Mouse (Mus musculus) right cerebral cortex, postnatal 14 days (tissue): Measurements from ENCODE around the gene Dio1.

Source experiments
- DNase-seq: peaks from one replicate; pipeline ENCODE4 v3.0.0; 2022

Dio1 gene

GRCm38 (mm10) chr4:107306966-107307365 is at the start of gene Dio1:
TSS of gene Dio1 (minus strand) at chr4:107307169.
- DNase-seq, result no peak

GRCm38 (mm10) chr4:107354543-107354942 is 47.6 kb upstream of the Dio1 start:
- DNase-seq, result no peak

GRCm38 (mm10) chr4:107354126-107354525 is 47.2 kb upstream of the Dio1 start:
- no peak for DNase-seq

- no peak for DNase-seq
Measured at GRCm38 (mm10) chr4:107353612-107354011, 46.6 kb upstream of the Dio1 start.

GRCm38 (mm10) chr4:107351368-107351767 is 44.4 kb upstream of the Dio1 start:
- DNase-seq, result no peak

GRCm38 (mm10) chr4:107349311-107350008 is 42.5 kb upstream of the Dio1 start:
- peak; percentile 37 for DNase-seq

- DNase-seq, result no peak
Measured at GRCm38 (mm10) chr4:107348529-107349310, 41.8 kb upstream of the Dio1 start.

GRCm38 (mm10) chr4:107347221-107347620 is 40.3 kb upstream of the Dio1 start:
- DNase-seq, result no peak

GRCm38 (mm10) chr4:107344612-107345011 is 37.6 kb upstream of the Dio1 start:
- no peak for DNase-seq

- DNase-seq, result no peak
Measured at GRCm38 (mm10) chr4:107341354-107341753, 34.4 kb upstream of the Dio1 start.

GRCm38 (mm10) chr4:107337455-107337854 is 30.5 kb upstream of the Dio1 start:
- no peak for DNase-seq

- no peak for DNase-seq
Measured at GRCm38 (mm10) chr4:107336356-107336755, 29.4 kb upstream of the Dio1 start.

GRCm38 (mm10) chr4:107333514-107333913 is 26.5 kb upstream of the Dio1 start:
- DNase-seq, result no peak

GRCm38 (mm10) chr4:107328530-107328929 is 21.6 kb upstream of the Dio1 start:
- DNase-seq, result no peak

- DNase-seq, result no peak
Measured at GRCm38 (mm10) chr4:107323113-107323512, 16.1 kb upstream of the Dio1 start.

GRCm38 (mm10) chr4:107321041-107321440 is 14.1 kb upstream of the Dio1 start:
- no peak for DNase-seq

- DNase-seq, result no peak
Measured at GRCm38 (mm10) chr4:107318646-107319045, 11.7 kb upstream of the Dio1 start.

GRCm38 (mm10) chr4:107314479-107314805 is 7.5 kb upstream of the Dio1 start:
- DNase-seq, result no peak

- DNase-seq, result peak; percentile 86
Measured at GRCm38 (mm10) chr4:107313690-107314478, 6.9 kb upstream of the Dio1 start, which contains the start of gene Yipf1. TSS of gene Yipf1 (plus strand) at chr4:107314363.

GRCm38 (mm10) chr4:107303531-107303930 is 3.4 kb downstream of the Dio1 start:
- no peak for DNase-seq

- no peak for DNase-seq
Measured at GRCm38 (mm10) chr4:107302832-107303231, 4.1 kb downstream of the Dio1 start.

GRCm38 (mm10) chr4:107302221-107302620 is 4.7 kb downstream of the Dio1 start:
- DNase-seq, result no peak

- no peak for DNase-seq
Measured at GRCm38 (mm10) chr4:107300902-107301555, 5.9 kb downstream of the Dio1 start.
